Mouse (Mus musculus): ENCODE measurements at regions not wholly inside any gene's neighbourhood (a gene's known extent, or its start where the extent isn't known, plus 50 kb on each side); places are given as distances from the start of the nearest gene placed in this dataset.
"Not testable (repeated sequence)": the region's sequence is repeated elsewhere in the genome, so short reads cannot be mapped to it uniquely, and the experiment has no call there.

- DNase-seq = not testable (repeated sequence)
These were observed 352.3 kb upstream of the Tmco5 start for GRCm38 (mm10) chr2:116526203-116526602.

- DNase-seq = no peak
These were observed 342.0 kb upstream of the Tmco5 start for GRCm38 (mm10) chr2:116536453-116536852.

- no peak for DNase-seq
These were observed 319.1 kb upstream of the Tmco5 start for GRCm38 (mm10) chr2:116559350-116559749.

GRCm38 (mm10) chr2:116583989-116584388 is 294.5 kb upstream of the Tmco5 start:
- no peak for DNase-seq

- DNase-seq = no peak
These were observed 292.1 kb upstream of the Tmco5 start for GRCm38 (mm10) chr2:116586203-116586959.

GRCm38 (mm10) chr2:116605869-116606268 is 272.6 kb upstream of the Tmco5 start:
- DNase-seq = no peak

GRCm38 (mm10) chr2:116639935-116640334 is 238.6 kb upstream of the Tmco5 start:
- no peak for DNase-seq

GRCm38 (mm10) chr2:116652106-116652505 is 226.4 kb upstream of the Tmco5 start:
- DNase-seq = peak; percentile 3

GRCm38 (mm10) chr2:116685756-116686155 is 192.7 kb upstream of the Tmco5 start:
- no peak for DNase-seq

- DNase-seq = no peak
These were observed 180.9 kb upstream of the Tmco5 start for GRCm38 (mm10) chr2:116697542-116697941.

- no peak for DNase-seq
These were observed 173.8 kb upstream of the Tmco5 start for GRCm38 (mm10) chr2:116704705-116705104.

GRCm38 (mm10) chr2:116709608-116710007 is 168.9 kb upstream of the Tmco5 start:
- DNase-seq = peak; percentile 57

- no peak for DNase-seq
These were observed 161.8 kb upstream of the Tmco5 start for GRCm38 (mm10) chr2:116716529-116717201.

GRCm38 (mm10) chr2:116718637-116719036 is 159.9 kb upstream of the Tmco5 start:
- no peak for DNase-seq

GRCm38 (mm10) chr2:116727591-116727990 is 150.9 kb upstream of the Tmco5 start:
- no peak for DNase-seq

GRCm38 (mm10) chr2:116735702-116736101 is 142.8 kb upstream of the Tmco5 start:
- peak; percentile 89 for DNase-seq

GRCm38 (mm10) chr2:116768459-116769047 is 109.9 kb upstream of the Tmco5 start:
- DNase-seq = no peak

GRCm38 (mm10) chr2:116769186-116769585 is 109.3 kb upstream of the Tmco5 start:
- DNase-seq = no peak

- no peak for DNase-seq
These were observed 105.9 kb upstream of the Tmco5 start for GRCm38 (mm10) chr2:116772569-116772968.

GRCm38 (mm10) chr2:116800141-116800540 is 78.3 kb upstream of the Tmco5 start:
- no peak for DNase-seq

- DNase-seq = no peak
These were observed 76.9 kb upstream of the Tmco5 start for GRCm38 (mm10) chr2:116801578-116801977.

- no peak for DNase-seq
These were observed 71.3 kb upstream of the Tmco5 start for GRCm38 (mm10) chr2:116807207-116807606.

GRCm38 (mm10) chr2:116807636-116808035 is 70.9 kb upstream of the Tmco5 start:
- DNase-seq = no peak

GRCm38 (mm10) chr2:116808113-116808512 is 70.4 kb upstream of the Tmco5 start:
- DNase-seq = no peak

Data from kidney, postnatal 14 days (tissue).